8 mouse cellular contexts compared by ENCODE assay signal in genomic region chr14:25493301-25494241, GRCm38 (mm10). TPM values are rescaled to one million over a fixed set of nuclear protein-coding genes. Genes with fewer than 3 reads are reported as not detected.
DNase-seq lines count a peak whose midpoint lies in the region; ATAC-seq and TF ChIP-seq lines count a peak whose summit lies in the region.

No protein-coding gene starts in this region.

- H3K9me3 ChIP-seq in liver, postnatal 0 days (ENCODE audit: low read length): no peaks in the 10 kb centered on the region
- no peaks in the 10 kb centered on the region for H3K9me3 ChIP-seq in hindbrain, embryonic 10.5 days
- no peaks in the 10 kb centered on the region for H3K9me3 ChIP-seq in neural tube, embryonic 13.5 days

- H3K4me1 ChIP-seq in liver, adult 2 months (ENCODE audit: control insufficient read depth, insufficient read depth, low read length): peaks cover 81% of the 10 kb centered on the region
- H3K4me1 ChIP-seq in liver, postnatal 0 days (ENCODE audit: insufficient read depth): peaks cover 86% of the 10 kb centered on the region
- H3K4me1 ChIP-seq in hindbrain, embryonic 10.5 days (replicated peaks): peaks cover 99% of the 10 kb centered on the region
- H3K4me1 ChIP-seq in neural tube, embryonic 13.5 days (replicated peaks): peaks cover 100% of the 10 kb centered on the region

- TF ChIP-seq CTCF in liver, adult 2 months (IDR thresholded peaks at IDR 0.05; ENCODE audit: low read depth, low read length): no peak
- no peak for TF ChIP-seq CTCF in liver, postnatal 0 days (IDR thresholded peaks at IDR 0.05; ENCODE audit: low read depth)

- TF ChIP-seq EP300 in liver, postnatal 0 days (IDR thresholded peaks at IDR 0.05; ENCODE audit: low read depth): no peak

- no peaks in the 10 kb centered on the region for H3K36me3 ChIP-seq in liver, adult 2 months (ENCODE audit: control insufficient read depth, insufficient read depth, low read length)
- H3K36me3 ChIP-seq in liver, postnatal 0 days (replicated peaks; ENCODE audit: insufficient read depth, low read length): no peaks in the 10 kb centered on the region
- H3K36me3 ChIP-seq in hindbrain, embryonic 10.5 days: no peaks in the 10 kb centered on the region
- no peaks in the 10 kb centered on the region for H3K36me3 ChIP-seq in neural tube, embryonic 13.5 days

- WGBS in liver, adult 2 months: 29% methylated on average over 22 of the region's 22 CpGs
- WGBS in liver, postnatal 0 days (ENCODE audit: insufficient replicate concordance): 63% methylated on average over 22 of the region's 22 CpGs
- 79% methylated on average over 22 of the region's 22 CpGs for WGBS in hindbrain, embryonic 10.5 days
- WGBS in neural tube, embryonic 13.5 days: 28% methylated on average over 22 of the region's 22 CpGs

- peak; percentile 99 for DNase-seq in liver, adult 2 months (ENCODE audit: extremely low read depth, low read depth, low spot score)
- DNase-seq in liver, postnatal 0 days: no peak
- peak; percentile 73 for DNase-seq in cerebellum, adult 9-11 months
- no peak for DNase-seq in hindbrain, embryonic 10.5 days (ENCODE audit: low spot score)
- DNase-seq in layer of hippocampus, adult 8-10 months (ENCODE audit: low spot score in 2 of 2): peak; percentile 72 to 83
- DNase-seq in ovary, postnatal 14 days (ENCODE audit: low spot score): no peak
- no peak for DNase-seq in lung, postnatal 10 days

- peaks cover 63% of the 10 kb centered on the region for H3K79me2 ChIP-seq in liver, adult 2 months (ENCODE audit: control insufficient read depth, insufficient read depth, low read length)

- peak overlapping the region; percentile 65 for H3K27ac ChIP-seq in liver, adult 2 months (replicated peaks; ENCODE audit: insufficient read depth, low read depth, low read length)
- no peak overlapping the region for H3K27ac ChIP-seq in liver, postnatal 0 days (ENCODE audit: low read depth)
- H3K27ac ChIP-seq in hindbrain, embryonic 10.5 days: peak overlapping the region; percentile 62
- H3K27ac ChIP-seq in neural tube, embryonic 13.5 days (replicated peaks): peak overlapping the region; percentile 85

- no peaks in the 10 kb centered on the region for H3K27me3 ChIP-seq in liver, adult 2 months (ENCODE audit: control insufficient read depth, insufficient read depth, low read length)
- H3K27me3 ChIP-seq in liver, postnatal 0 days (ENCODE audit: insufficient read depth, low read length): no peaks in the 10 kb centered on the region
- no peaks in the 10 kb centered on the region for H3K27me3 ChIP-seq in hindbrain, embryonic 10.5 days (ENCODE audit: insufficient read depth, poor library complexity, severe bottlenecking)
- H3K27me3 ChIP-seq in neural tube, embryonic 13.5 days: no peaks in the 10 kb centered on the region

- no peak for ATAC-seq in liver, postnatal 0 days
- peak; percentile 13; the same call in 1 of the 2 replicates for ATAC-seq in neural tube, embryonic 13.5 days (ENCODE audit: low read depth)

- peak overlapping the region; percentile 3; the same call in 1 of the 2 replicates for H3K9ac ChIP-seq in liver, adult 2 months (ENCODE audit: low read depth, low read length)
- H3K9ac ChIP-seq in liver, postnatal 0 days (replicated peaks): no peak overlapping the region
- peak overlapping the region; percentile 57 for H3K9ac ChIP-seq in neural tube, embryonic 13.5 days

- no peak overlapping the region for H3K4me3 ChIP-seq in liver, adult 2 months (ENCODE audit: insufficient read depth, low read depth, low read length)
- H3K4me3 ChIP-seq in liver, postnatal 0 days (ENCODE audit: low read depth, low read length): no peak overlapping the region
- no peak overlapping the region for H3K4me3 ChIP-seq in hindbrain, embryonic 10.5 days
- H3K4me3 ChIP-seq in neural tube, embryonic 13.5 days: no peak overlapping the region

- no peak overlapping the region for H3K4me2 ChIP-seq in liver, postnatal 0 days (ENCODE audit: low read depth, low read length)
- peak overlapping the region; percentile 27 for H3K4me2 ChIP-seq in neural tube, embryonic 13.5 days

- TF ChIP-seq POLR2A in liver, adult 2 months (IDR thresholded peaks at IDR 0.05; ENCODE audit: extremely low read depth, insufficient read depth, low read length): no peak

RNA-seq across cellular contexts. Expression of gene Zmiz1, which starts 34.6 kb away (rescaled TPM):
- total RNA-seq in liver, adult 2 months (2014; rRNA removed): 5.3 and 10.1 TPM in 2 replicates
- 10.2 and 11.0 TPM in 2 replicates for polyA plus RNA-seq in liver, adult 2 months (2012; rRNA removed)
- 3.6 and 4.3 TPM in 2 replicates for polyA plus RNA-seq in liver, postnatal 0 days (2015; fragmentation: Nextera tagmentation; extraction: Ambion mirVana)
- polyA plus RNA-seq in hindbrain, embryonic 10.5 days (2016; fragmentation: Nextera tagmentation; extraction: Ambion mirVana): 44.4 and 60.1 TPM in 2 replicates
- total RNA-seq in layer of hippocampus, adult 8-10 months (2022): 100 to 1,000 TPM in 1 of 4 experiments, 10 to 100 TPM in 3; 77.0 to 102 (median 92.7) TPM
- polyA plus RNA-seq in neural tube, embryonic 13.5 days (2015; fragmentation: Nextera tagmentation; extraction: Ambion mirVana): 57.2 and 66.2 TPM in 2 replicates

Comparison
In these comparisons a context has a peak if more than half of its experiments do, and no peak if none do; other contexts are left out.
1. DNase-seq: peak in liver, adult 2 months (single experiment), cerebellum, adult 9-11 months (single experiment) and layer of hippocampus, adult 8-10 months (2 of 2); none in liver, postnatal 0 days (single experiment), hindbrain, embryonic 10.5 days (single experiment), ovary, postnatal 14 days (single experiment) and lung, postnatal 10 days (single experiment).